Mouse (Mus musculus): ENCODE measurements around the gene Slc35e2.

- no peak for TF ChIP-seq CTCF (IDR thresholded peaks at IDR 0.05; ENCODE audit: low read depth)
- TF ChIP-seq EP300 (IDR thresholded peaks at IDR 0.05; ENCODE audit: low read depth), result no peak
Observed at GRCm38 (mm10) chr4:155668689-155669597, 67.7 kb downstream of the Slc35e2 start, which contains the start of gene Mib2.

Data from liver, postnatal 0 days (tissue).